Mouse (Mus musculus): ENCODE data around the gene Abhd17a. TPM values are rescaled to one million over a fixed set of nuclear protein-coding genes. Genes with fewer than 3 reads are reported as not detected.

Gene Abhd17a
- polyA plus RNA-seq, 1 experiment from 2014 or later: 96.2 TPM

DNA sequence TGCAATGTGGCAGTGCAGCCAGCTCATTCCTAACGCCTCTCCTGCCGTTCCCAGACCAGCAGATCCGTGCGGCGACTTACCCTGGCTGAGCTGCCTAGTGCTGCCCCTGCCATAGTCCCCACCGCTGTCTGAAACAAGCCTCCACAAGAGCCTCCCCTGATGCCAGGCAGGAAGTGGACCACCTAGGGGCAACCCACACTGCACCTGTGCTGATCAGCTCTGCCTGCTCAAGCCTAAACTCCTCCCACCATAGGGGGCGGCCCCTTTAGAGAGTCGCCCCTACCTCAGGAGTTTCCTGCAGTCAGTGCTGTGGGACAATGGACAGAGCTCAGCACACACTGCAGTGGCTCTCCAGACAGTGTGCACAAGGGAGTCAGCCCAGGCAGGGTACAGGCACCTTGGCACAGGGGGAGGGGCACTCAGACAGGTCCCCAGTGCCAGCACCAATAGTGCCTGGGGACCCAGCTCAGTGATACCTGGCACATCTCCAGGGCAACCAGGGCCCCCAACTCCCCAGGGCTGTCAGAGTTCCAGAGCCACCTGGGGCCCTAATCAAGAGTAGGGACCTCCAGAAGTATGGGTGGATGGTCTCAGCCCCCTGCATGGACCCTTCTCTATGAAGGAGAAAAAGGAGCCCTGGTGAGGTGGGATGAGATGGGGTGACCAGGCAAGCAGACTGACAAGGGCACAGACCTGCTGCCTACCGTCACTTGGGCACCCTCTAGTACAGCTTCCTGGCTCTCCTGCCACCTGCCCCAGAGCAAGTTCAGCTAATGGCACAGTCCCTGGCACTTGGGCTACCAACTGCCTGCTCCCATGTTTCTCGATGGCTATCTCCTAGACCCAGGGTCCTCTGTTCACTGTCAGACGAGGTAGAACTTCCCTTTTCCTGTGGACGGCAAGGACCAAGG, 5.2 kb downstream of the Abhd17a start:
- Histone ChIP-seq H3K27ac (no peak overlapping the region), H3K27me3 (no peaks in the 10 kb centered on the region), H3K4me2 (no peak overlapping the region; the same call in 1 of the 2 replicates), H3K4me1 (replicated peaks) (peaks cover 33% of the 10 kb centered on the region), H3K36me3 (peaks cover 44% of the 10 kb centered on the region), H3K4me3 (no peak overlapping the region), H3K9ac (peak overlapping the region; percentile 46; the same call in 1 of the 2 replicates), H3K9me3 (no peaks in the 10 kb centered on the region)
- no peak for ATAC-seq (ENCODE audit: low FRiP score)
- WGBS: 71% methylated on average over 12 of the region's 12 CpGs

DNA sequence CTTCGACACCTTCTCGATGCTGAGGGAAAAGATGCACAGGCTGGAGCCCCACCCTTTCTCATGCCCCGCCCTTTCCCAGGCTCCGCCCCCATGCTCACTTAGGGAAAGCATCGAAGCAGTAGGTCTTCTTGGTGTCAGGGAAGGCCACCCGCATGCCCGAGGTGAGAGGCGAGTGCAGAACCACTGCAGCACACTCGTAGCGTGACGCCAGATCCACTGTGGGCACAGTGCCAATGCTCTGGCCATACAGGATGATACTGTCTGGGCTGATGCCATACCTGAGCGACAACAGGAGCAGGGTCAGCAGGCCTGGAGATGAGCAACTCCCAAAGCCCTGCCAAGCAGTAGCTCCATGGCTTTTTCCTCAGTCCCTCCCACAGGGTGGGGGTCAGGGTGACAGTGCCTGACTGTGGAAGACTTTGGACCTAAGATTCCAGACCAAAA, 6.1 kb downstream of the Abhd17a start:
- Histone ChIP-seq H3K27ac (no peak overlapping the region), H3K9me3 (no peaks in the 10 kb centered on the region), H3K36me3 (peaks cover 44% of the 10 kb centered on the region), H3K4me1 (replicated peaks) (peaks cover 32% of the 10 kb centered on the region), H3K4me3 (no peak overlapping the region), H3K27me3 (no peaks in the 10 kb centered on the region), H3K9ac (no peak overlapping the region), H3K4me2 (no peak overlapping the region)
- 69% methylated on average over 12 of the region's 12 CpGs for WGBS
- no peak for ATAC-seq (ENCODE audit: low FRiP score)

DNA sequence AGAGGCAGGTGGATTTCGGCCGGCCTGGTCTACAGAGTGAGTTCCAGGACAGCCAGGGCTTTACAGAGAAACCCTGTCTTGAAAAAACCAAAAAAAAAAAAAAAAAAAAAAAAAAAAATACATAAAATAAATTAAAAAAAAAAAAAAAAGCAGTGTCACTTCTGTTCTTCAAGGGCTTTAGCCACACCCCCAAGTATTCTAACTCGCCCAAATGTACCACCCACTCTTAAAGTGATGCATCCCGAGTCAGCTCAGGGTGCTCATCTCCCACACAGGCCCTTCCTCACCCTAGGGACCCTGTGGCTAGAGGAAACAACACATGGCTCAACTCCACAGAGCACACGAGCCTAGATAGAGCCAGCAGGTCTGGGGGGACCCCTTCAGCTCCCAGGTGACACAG, 7.1 kb downstream of the Abhd17a start:
- Histone ChIP-seq H3K27me3 (no peaks in the 10 kb centered on the region), H3K27ac (no peak overlapping the region), H3K4me3 (no peak overlapping the region), H3K9ac (peak overlapping the region; percentile 8; the same call in 1 of the 2 replicates), H3K4me1 (replicated peaks) (peaks cover 29% of the 10 kb centered on the region), H3K9me3 (no peaks in the 10 kb centered on the region), H3K4me2 (no peak overlapping the region), H3K36me3 (peaks cover 44% of the 10 kb centered on the region)
- no peak for ATAC-seq (ENCODE audit: low FRiP score)
- 82% methylated on average over 5 of the region's 5 CpGs for WGBS

DNA sequence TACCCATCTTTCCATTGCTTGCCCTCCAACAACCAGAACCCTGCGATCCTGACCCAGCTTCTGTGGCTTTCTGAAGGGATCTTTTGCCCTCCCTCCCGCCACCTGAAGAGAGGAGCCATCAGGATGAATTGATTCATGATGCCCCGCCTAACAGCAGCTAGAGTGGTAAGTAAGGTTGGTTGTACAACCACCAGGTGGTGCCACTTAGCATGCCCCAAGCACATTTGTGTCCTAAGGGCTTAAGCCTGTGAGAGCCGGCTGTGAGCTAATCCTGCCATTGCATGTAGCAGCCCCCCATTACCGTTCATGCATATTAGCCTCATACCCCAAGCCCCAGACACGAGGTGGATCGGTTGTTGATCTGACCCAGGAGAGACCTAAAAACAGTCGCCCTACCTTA, 11.2 kb downstream of the Abhd17a start:
- Histone ChIP-seq H3K9me3 (no peaks in the 10 kb centered on the region), H3K27ac (no peak overlapping the region), H3K36me3 (peaks cover 16% of the 10 kb centered on the region), H3K9ac (no peak overlapping the region), H3K4me1 (replicated peaks) (peaks cover 45% of the 10 kb centered on the region), H3K4me3 (no peak overlapping the region), H3K27me3 (no peaks in the 10 kb centered on the region), H3K4me2 (no peak overlapping the region; the same call in 1 of the 2 replicates)
- 7% methylated on average over 8 of the region's 8 CpGs for WGBS
- no peak for ATAC-seq (ENCODE audit: low FRiP score)

DNA sequence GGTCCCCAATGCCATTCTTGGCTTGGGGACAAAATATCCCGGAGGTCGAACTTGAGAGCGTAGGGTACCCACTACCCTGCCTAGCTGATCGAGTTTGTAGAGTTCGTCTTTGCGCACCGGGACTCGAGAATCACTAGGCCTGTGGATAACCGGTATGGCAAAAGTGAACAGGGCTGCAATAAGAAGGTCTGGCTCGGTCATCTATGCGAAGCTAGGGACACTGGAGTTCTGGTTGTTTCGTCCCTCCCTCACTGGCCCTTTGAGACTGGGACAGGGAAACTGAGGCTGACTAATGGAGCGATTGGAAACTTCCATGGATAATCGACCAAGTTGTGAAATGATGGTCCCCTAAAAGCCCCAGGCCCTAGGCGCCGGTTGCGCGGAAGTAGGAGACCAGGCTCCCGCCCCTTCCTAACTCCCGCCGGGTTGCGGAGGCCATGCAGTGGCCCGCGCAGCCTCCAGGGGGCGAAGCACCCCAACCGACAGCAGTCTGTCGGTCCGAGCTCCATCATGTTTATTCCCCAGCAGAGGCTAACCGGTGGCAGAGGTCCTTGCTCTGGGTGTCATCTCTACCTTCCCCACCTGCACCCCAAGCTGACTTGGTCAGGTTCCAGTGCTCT, 11.9 kb downstream of the Abhd17a start:
- peak overlapping the region; percentile 77 for H3K4me3 ChIP-seq
- WGBS: under 1% methylated on average over 29 of the region's 29 CpGs
- H3K9me3 ChIP-seq: no peaks in the 10 kb centered on the region
- no peaks in the 10 kb centered on the region for H3K27me3 ChIP-seq
- peaks cover 51% of the 10 kb centered on the region for H3K4me1 ChIP-seq (replicated peaks)
- ATAC-seq (ENCODE audit: low FRiP score): peak; percentile 15; the same call in 1 of the 2 replicates
- H3K9ac ChIP-seq: peak overlapping the region; percentile 86
- H3K36me3 ChIP-seq: peaks cover 9% of the 10 kb centered on the region
- H3K27ac ChIP-seq: peak overlapping the region; percentile 86
- peak overlapping the region; percentile 93 for H3K4me2 ChIP-seq

DNA sequence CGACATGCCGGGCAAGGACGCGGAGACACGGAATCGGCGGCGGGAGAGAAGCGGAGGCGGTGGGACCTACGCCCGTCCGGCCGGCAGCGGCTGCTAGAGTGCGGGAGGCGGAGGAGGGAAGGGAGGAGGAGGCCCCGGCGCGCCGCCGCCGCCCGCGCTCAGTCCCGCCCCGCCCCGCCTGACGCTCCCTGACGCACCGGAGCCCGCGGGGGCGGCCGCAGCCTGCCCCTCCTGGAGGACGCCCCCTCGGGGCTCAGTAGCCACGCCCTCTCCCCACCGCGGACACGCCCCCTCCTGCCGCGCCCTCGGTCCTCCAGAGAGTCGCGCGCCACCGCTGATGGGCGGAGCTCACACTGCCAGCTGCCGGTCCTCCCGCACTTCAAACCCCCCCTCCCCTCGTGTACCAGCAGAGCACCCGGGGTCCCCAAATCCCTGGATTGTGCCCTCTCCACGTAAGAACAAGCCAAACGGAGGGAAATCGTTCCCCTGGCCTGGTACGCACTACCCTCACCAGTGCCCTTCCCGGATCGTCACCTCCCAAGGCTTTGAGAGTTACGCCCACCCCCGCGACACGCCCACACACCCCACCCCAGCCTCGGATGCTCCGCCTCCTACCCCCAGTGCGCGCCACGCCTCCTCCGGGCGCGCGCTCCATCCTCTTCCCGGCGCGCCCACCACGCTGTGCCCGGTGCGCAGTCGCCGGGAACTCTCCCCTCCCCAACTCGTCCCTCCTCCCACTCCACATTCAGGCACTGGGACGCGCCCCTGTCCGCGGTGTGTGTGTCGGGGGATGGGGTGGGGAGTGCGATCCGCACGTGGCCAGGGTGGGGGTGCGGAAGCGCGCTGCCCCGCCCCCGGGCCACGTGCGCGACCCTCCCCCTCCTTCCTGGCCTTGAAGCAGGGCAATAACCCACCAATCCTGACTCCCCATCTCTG, 12.7 kb downstream of the Abhd17a start, which contains the start of gene Klf16:
Klf16 (minus strand) TSS at position 127 of the 936 bp plus-strand sequence.
- ATAC-seq (ENCODE audit: low FRiP score): peak; percentile 75
- Histone ChIP-seq H3K27me3 (no peaks in the 10 kb centered on the region), H3K4me2 (peak within 1 kb of the TSS; percentile 93), H3K36me3 (peaks cover 6% of the 10 kb centered on the region), H3K9me3 (no peaks in the 10 kb centered on the region), H3K9ac (peak within 1 kb of the TSS; percentile 86), H3K27ac (peak within 1 kb of the TSS; percentile 86), H3K4me1 (replicated peaks) (peaks cover 58% of the 10 kb centered on the region), H3K4me3 (peak within 1 kb of the TSS; percentile 77)
- WGBS: under 1% methylated on average over 68 of the region's 97 CpGs

DNA sequence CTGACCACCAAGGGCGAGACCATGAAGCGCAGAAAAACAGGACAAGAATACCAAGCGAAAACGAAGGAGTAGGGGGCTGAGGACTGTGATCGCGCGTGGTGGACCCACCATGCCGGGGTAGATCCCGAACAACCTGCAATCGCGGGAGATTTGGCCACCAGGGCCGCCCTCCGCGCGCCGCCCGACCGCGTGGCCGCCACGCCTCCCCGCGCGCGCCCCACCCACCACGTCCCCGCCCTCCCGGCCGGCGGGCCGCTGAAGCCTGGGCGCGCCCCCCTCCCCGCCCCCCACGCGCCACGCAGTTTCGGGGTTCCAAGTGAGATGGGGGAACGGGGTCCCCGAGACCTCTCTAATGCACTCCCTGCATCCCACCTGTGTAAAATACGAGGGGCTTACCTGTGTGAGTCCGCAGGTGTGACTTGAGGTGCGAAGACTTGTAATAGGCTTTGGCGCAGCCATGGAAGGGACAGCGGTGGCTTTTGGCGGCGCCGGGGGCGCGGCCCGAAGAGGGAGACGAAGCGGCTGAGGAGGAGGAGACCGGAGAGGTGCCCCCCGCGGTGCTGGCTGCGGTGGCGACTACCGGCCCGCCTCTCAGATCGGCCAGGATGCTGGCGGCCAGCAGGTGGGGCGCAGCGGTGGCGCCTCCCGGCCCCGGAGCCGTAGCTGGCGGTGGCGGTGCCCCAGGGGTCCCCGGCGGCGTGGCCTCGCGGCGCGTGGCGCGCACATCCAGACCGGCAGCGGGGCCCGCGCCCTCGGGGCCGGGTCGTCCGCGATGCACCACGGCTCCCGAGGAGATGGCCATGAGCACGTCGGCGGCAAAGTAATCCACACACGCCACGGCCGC, 13.6 kb downstream of the Abhd17a start:
- under 1% methylated on average over 89 of the region's 96 CpGs for WGBS

DNA sequence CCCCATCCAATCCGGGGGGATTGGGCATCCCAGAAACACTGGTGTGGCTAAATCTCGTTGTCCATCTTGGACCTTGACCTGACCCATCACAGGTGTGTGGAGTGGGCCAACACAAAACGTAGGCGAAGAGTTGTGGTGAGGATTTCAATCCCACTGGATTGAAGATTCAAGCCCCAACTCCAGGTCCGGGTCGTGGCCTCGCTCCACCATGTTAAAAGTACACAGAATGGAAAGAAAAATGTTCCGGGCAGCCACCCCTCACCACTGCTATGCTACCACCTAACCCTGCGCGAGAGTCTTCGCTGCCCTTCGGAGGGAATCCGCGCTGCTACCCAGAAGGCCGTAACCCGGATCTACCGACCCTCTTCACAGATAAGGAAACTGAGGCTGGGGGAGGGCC, 14.2 kb downstream of the Abhd17a start:
- Histone ChIP-seq H3K36me3 (no peaks in the 10 kb centered on the region), H3K4me3 (peak overlapping the region; percentile 77), H3K9ac (peak overlapping the region; percentile 86), H3K27ac (no peak overlapping the region), H3K4me2 (peak overlapping the region; percentile 93), H3K9me3 (no peaks in the 10 kb centered on the region), H3K4me1 (replicated peaks) (peaks cover 71% of the 10 kb centered on the region), H3K27me3 (no peaks in the 10 kb centered on the region)
- 16% methylated on average over 17 of the region's 17 CpGs for WGBS
- no peak for ATAC-seq (ENCODE audit: low FRiP score)

More for the DNA sequence above, 13.6 kb downstream of the Abhd17a start:
- ATAC-seq (ENCODE audit: low FRiP score): peak; percentile 1; the same call in 1 of the 2 replicates
- H3K9me3 ChIP-seq: no peaks in the 10 kb centered on the region
- no peaks in the 10 kb centered on the region for H3K27me3 ChIP-seq
- H3K27ac ChIP-seq: peak overlapping the region; percentile 86
- peak overlapping the region; percentile 77 for H3K4me3 ChIP-seq
- H3K9ac ChIP-seq: peak overlapping the region; percentile 86
- peaks cover 65% of the 10 kb centered on the region for H3K4me1 ChIP-seq (replicated peaks)
- H3K4me2 ChIP-seq: peak overlapping the region; percentile 93
- H3K36me3 ChIP-seq: no peaks in the 10 kb centered on the region; the same call in 1 of the 2 replicates

DNA sequence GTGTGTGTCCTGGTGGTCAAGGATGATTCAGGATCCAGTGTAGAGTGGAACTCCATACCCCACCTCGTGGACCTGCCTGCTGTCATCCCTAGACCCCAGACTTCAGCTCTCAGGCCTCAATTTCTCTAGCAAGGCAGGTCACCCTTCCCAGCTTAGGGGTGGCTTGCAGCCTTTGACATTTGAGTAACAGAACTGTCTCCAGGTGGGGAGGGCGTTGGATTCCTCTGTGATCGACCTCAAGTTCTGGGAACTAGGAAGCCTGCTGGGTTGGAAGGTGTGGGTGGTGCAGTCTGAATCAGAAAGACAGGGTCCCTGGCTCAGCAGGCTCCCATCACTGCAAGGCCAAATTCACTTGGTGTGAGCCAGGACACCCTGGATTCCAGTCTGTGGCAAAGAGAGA, 15.2 kb downstream of the Abhd17a start:
- ATAC-seq (ENCODE audit: low FRiP score): no peak
- H3K36me3 ChIP-seq: no peaks in the 10 kb centered on the region
- H3K4me2 ChIP-seq: peak overlapping the region; percentile 93
- no peak overlapping the region for H3K27ac ChIP-seq
- H3K9me3 ChIP-seq: no peaks in the 10 kb centered on the region
- no peaks in the 10 kb centered on the region for H3K27me3 ChIP-seq
- 85% methylated on average over 3 of the region's 3 CpGs for WGBS
- H3K4me1 ChIP-seq (replicated peaks): peaks cover 81% of the 10 kb centered on the region
- peak overlapping the region; percentile 77 for H3K4me3 ChIP-seq
- H3K9ac ChIP-seq: peak overlapping the region; percentile 86; the same call in 1 of the 2 replicates

DNA sequence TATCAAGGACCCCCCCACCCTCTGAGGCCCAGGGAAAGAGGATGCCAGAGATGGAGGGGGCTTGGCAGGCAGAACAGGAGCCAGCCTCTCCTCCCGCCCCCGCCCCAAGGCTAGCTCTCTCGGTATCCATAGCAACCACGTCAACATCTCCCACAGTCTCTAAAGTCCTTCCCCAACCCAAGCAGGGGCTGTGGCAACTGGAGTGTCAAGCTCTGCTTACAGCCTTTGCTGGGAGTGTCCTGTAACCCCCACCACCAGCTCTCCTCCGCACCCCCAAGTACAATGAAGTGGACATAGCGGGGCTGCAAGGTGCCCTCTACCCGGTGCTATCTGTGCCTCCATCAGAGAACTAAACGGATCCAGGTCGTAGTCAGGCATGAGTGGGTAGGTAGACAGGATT, 16.2 kb downstream of the Abhd17a start:
- Histone ChIP-seq H3K9ac (peak overlapping the region; percentile 51), H3K4me3 (no peak overlapping the region), H3K27ac (no peak overlapping the region), H3K4me1 (replicated peaks) (peaks cover 79% of the 10 kb centered on the region), H3K4me2 (peak overlapping the region; percentile 2; the same call in 1 of the 2 replicates), H3K27me3 (no peaks in the 10 kb centered on the region), H3K9me3 (no peaks in the 10 kb centered on the region), H3K36me3 (no peaks in the 10 kb centered on the region)
- 58% methylated on average over 9 of the region's 9 CpGs for WGBS
- ATAC-seq (ENCODE audit: low FRiP score): no peak

DNA sequence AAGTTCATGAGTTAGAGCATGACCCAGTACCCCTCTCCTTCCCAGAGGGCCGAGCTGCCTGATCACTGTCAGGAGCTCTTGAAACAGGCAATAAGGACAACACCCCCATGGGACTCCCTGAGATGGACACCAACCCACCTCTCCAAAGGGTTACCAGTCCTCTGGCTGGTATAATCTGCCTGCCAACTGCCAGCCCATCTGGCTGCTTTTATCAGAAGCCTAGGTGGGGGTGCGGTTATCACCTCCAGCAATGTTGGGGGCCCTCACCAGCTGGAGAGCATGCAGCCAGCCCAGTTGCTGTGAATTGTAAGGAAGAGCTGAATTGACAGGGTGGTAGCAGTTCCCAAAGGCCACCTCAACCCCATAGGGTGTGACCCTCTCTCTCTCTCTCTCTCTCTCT, 17.7 kb downstream of the Abhd17a start:
- no peak overlapping the region for H3K4me3 ChIP-seq
- WGBS: 82% methylated on average over 2 of the region's 2 CpGs
- no peak overlapping the region for H3K27ac ChIP-seq
- H3K9me3 ChIP-seq: no peaks in the 10 kb centered on the region
- H3K9ac ChIP-seq: no peak overlapping the region
- H3K36me3 ChIP-seq: peaks cover 10% of the 10 kb centered on the region
- no peak for ATAC-seq (ENCODE audit: low FRiP score)
- H3K4me2 ChIP-seq: no peak overlapping the region
- H3K27me3 ChIP-seq: no peaks in the 10 kb centered on the region
- peaks cover 72% of the 10 kb centered on the region for H3K4me1 ChIP-seq (replicated peaks)

All from hindbrain, embryonic 13.5 days (tissue).